Mouse (Mus musculus) midbrain, embryonic 14.5 days (tissue): ENCODE data around the gene Ptrh2. TPM values are rescaled to one million over a fixed set of nuclear protein-coding genes. Genes with fewer than 3 reads are reported as not detected.

Experiments
- ATAC-seq: fragments of 200-750 bp; cut with Nextera tagmentation; 2 replicates; pipeline ENCODE4 v1.8.0; 2017; ENCODE audit warnings: moderate number of reproducible peaks, moderate library complexity; ENCODE audit not compliant: low FRiP score, low TSS enrichment
- DNase-seq: peaks from one replicate; pipeline ENCODE4 v3.0.0-alpha.2; 2015
- H3K27ac ChIP-seq: fragments of 300-500 bp; sonication (generic); replicated peaks from 2 replicates; pipeline ENCODE4 v1.5.1; 2014; ENCODE audit warnings: mild to moderate bottlenecking, low read depth, low read length, moderate library complexity
- H3K27me3 ChIP-seq: fragments of 300-500 bp; sonication (generic); 2 replicates; pipeline ENCODE4 v1.6.1; 2014; ENCODE audit warnings: low read length, control low read depth, mixed read lengths; ENCODE audit not compliant: control insufficient read depth, insufficient read depth
- H3K36me3 ChIP-seq: fragments of 300-500 bp; sonication (generic); 2 replicates; pipeline ENCODE4 v1.6.1; 2014; ENCODE audit warnings: low read length, control low read depth; ENCODE audit not compliant: control insufficient read depth, insufficient read depth
- H3K4me1 ChIP-seq: fragments of 300-500 bp; sonication (generic); 2 replicates; pipeline ENCODE4 v1.6.1; 2014; ENCODE audit warnings: mild to moderate bottlenecking, antibody characterized with exemption, low read length, control low read depth; ENCODE audit not compliant: control insufficient read depth, insufficient read depth
- H3K4me2 ChIP-seq: fragments of 300-500 bp; sonication (generic); 2 replicates; pipeline ENCODE4 v1.6.1; 2014; ENCODE audit warnings: mild to moderate bottlenecking, low read length, moderate library complexity
- H3K4me3 ChIP-seq: fragments of 300-500 bp; sonication (generic); replicated peaks from 2 replicates; pipeline ENCODE4 v1.5.1; 2014; ENCODE audit warnings: low read depth, low read length
- H3K9ac ChIP-seq: fragments of 300-500 bp; sonication (generic); replicated peaks from 2 replicates; pipeline ENCODE4 v1.6.1; 2014; ENCODE audit warnings: mild to moderate bottlenecking, low read length, moderate library complexity
- H3K9me3 ChIP-seq: fragments of 300-500 bp; sonication (generic); 2 replicates; pipeline ENCODE4 v1.6.1; 2016; ENCODE audit warnings: low read length, control low read depth, mixed read lengths; ENCODE audit not compliant: control insufficient read depth
- whole genome bisulfite sequencing: fragments of 180-500 bp; shearing (Covaris S2); extraction: QIAGEN DNeasy Blood & Tissue Kit; methylation state at CpG from one replicate; pipeline ENCODE4 v1.1.7; 2014; 5-methylcytosine and 5-hydroxymethylcytosine counted together
- polyA plus RNA-seq: library from polyadenylated mRNA; unstranded; fragments of >200 nt; fragmentation: Nextera tagmentation; extraction: Ambion mirVana; gene quantifications from 2 replicates; pipeline ENCODE4 v1.2.1, GENCODE M21; 2014

Ptrh2 gene
- polyA plus RNA-seq, 1 experiment from 2014 or later = 34.9 TPM

DNA sequence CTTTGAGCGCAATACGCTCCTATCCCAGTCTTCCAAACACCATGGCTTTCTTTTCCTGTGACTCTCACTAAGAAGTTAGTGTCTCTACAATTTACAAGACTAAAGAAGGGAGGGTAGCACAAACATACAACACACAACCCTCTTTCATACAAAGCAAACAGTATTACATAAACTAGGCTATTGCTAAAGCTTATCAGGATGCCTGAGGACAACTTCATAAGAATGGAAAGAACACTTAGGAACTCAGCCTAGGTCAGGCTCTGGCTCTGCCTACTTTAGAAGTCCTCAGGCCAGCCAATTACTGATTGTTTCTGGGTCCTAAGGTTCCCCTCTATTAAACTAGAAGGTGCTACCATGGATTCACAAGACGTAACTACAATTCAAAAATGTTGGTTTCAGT is 3.1 kb upstream of the Ptrh2 start:
- DNase-seq = no peak
- H3K27me3 ChIP-seq = no peaks in the 10 kb centered on the region
- no peak overlapping the region for H3K9ac ChIP-seq
- H3K36me3 ChIP-seq = no peaks in the 10 kb centered on the region
- no peak overlapping the region for H3K4me2 ChIP-seq
- peaks cover 23% of the 10 kb centered on the region for H3K4me1 ChIP-seq
- H3K9me3 ChIP-seq = no peaks in the 10 kb centered on the region
- H3K27ac ChIP-seq = no peak overlapping the region
- no peak overlapping the region for H3K4me3 ChIP-seq
- 96% methylated on average over 3 of the region's 3 CpGs for WGBS
- no peak for ATAC-seq

DNA sequence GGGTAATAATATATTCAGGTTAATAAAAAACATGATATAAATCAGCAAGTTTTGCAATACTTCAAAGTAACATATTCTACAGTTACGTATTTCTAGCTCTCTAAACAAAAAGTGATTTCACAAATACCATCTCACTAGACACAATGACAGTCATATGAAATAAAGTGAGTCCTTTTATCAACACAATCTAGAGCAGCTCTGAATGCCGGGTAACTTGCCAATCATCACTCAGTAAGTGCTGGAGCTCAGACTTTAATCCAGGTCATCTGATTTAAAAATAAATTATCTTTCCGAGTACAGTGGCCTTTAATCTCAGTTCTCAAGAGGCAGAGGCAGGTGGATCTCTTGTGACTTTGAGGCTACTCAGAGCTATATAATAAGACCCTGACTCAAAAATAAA is 2.4 kb upstream of the Ptrh2 start:
- DNase-seq (no peak), ATAC-seq (no peak)
- H3K27me3 ChIP-seq = no peaks in the 10 kb centered on the region
- 85% methylated on average over 3 of the region's 3 CpGs for WGBS
- no peak overlapping the region for H3K4me2 ChIP-seq
- H3K4me3 ChIP-seq = no peak overlapping the region
- H3K36me3 ChIP-seq = no peaks in the 10 kb centered on the region
- H3K9me3 ChIP-seq = no peaks in the 10 kb centered on the region
- no peak overlapping the region for H3K27ac ChIP-seq
- H3K4me1 ChIP-seq = peaks cover 27% of the 10 kb centered on the region
- no peak overlapping the region for H3K9ac ChIP-seq

DNA sequence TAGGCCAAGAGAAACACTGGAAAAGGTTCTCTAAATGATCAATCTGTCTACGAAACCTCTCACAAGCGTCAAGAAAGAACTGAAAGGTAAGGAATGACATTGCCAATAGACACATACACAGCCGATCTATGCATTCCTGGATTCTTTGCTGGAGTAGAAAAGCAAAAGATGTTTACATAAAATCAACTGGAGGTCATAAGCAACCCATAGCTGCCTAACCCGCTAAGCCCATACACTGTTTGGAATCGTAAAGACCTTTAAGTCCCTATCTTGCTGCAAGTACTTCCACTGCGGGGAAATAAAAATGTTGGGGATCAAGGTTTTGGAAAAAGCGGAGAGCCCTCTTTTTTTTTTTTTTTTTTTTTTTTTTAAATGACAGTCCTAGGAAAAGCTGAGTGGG is 924 bp upstream of the Ptrh2 start:
- no peak for ATAC-seq
- Histone ChIP-seq H3K9ac (peak overlapping the region; percentile 82), H3K4me3 (peak overlapping the region; percentile 90), H3K36me3 (no peaks in the 10 kb centered on the region; the same call in 1 of the 2 replicates), H3K4me2 (peak overlapping the region; percentile 65), H3K27me3 (no peaks in the 10 kb centered on the region), H3K9me3 (no peaks in the 10 kb centered on the region), H3K4me1 (peaks cover 28% of the 10 kb centered on the region), H3K27ac (no peak overlapping the region)
- no peak for DNase-seq
- WGBS = 40% methylated on average over 7 of the region's 7 CpGs

DNA sequence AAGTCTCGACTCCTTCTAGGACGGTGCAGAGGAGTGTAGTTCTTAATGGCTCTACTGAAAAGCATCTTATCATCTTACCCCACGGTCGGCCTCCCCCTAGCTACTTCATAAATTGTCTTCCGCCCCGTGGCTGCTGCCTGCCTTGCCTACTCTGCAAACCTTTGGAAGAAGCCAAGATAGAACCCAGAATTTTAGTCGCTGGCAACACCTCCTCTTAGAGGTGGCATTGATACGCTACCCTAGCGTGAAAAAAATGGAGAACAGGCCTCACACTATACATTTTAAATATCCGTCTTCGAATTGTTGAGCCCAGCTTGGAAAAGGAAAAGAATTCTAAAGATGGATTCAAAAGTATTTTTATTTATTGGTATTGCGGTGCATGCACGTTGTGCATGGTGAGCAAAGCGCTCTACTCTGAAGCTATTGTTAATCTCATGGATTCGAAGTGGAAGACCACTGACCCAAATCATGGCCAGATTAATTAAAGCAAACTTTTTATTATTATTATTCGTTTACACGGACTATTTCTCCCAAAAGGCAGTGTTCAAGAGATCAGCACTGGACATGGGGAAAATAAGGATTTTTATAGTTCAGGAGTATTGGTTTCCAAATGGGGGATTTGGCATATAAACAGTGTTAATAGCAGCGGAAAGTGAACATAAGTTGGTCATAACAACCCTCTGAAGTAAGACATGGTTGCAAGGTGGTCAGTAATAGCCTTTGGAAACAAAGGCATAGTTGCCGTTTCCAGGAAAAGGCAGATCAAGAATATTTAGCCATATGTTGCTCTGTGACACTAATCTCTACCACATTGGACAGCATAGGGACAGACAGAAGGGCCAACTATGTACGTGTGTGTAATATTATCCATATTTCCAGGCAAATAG is 584 bp downstream of the Ptrh2 start:
- Histone ChIP-seq H3K27me3 (no peaks in the 10 kb centered on the region), H3K27ac (peak overlapping the region; percentile 87), H3K4me2 (peak overlapping the region; percentile 65), H3K9ac (peak overlapping the region; percentile 82), H3K9me3 (no peaks in the 10 kb centered on the region), H3K4me3 (peak overlapping the region; percentile 90), H3K4me1 (peaks cover 28% of the 10 kb centered on the region), H3K36me3 (peaks cover 7% of the 10 kb centered on the region)
- 8% methylated on average over 20 of the region's 20 CpGs for WGBS
- ATAC-seq = no peak
- no peak for DNase-seq

GRCm38 (mm10) chr11:86685366-86685765 is 1.6 kb downstream of the Ptrh2 start:
- ATAC-seq = no peak
- no peak overlapping the region for H3K9ac ChIP-seq
- H3K9me3 ChIP-seq = no peaks in the 10 kb centered on the region

DNA sequence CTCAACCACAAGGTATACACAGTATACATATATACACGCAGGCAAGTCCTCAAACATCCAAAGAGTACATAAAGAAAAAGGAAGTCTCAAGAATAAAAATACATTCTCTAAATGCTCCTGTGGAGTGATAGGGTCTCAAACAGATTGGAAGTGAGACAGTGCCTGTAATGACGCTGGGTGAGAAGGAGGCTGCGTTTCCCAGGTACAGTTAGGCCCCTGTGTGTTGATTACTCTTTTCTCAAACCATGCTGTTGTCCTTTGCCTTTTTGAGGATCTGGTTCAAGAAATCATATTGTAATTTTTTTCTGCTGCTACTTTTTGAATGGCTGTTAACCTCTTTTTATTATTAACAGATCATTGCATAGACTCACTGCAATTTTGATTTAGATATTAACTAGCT is 6.6 kb downstream of the Ptrh2 start:
- Histone ChIP-seq H3K27ac (no peak overlapping the region), H3K4me1 (peaks cover 8% of the 10 kb centered on the region), H3K9ac (no peak overlapping the region), H3K27me3 (no peaks in the 10 kb centered on the region), H3K9me3 (no peaks in the 10 kb centered on the region), H3K36me3 (peaks cover 64% of the 10 kb centered on the region), H3K4me2 (no peak overlapping the region), H3K4me3 (no peak overlapping the region)
- 94% methylated on average over 3 of the region's 3 CpGs for WGBS
- ATAC-seq (no peak), DNase-seq (no peak)

More at GRCm38 (mm10) chr11:86685366-86685765, 1.6 kb downstream of the Ptrh2 start:
- Histone ChIP-seq H3K4me1 (peaks cover 28% of the 10 kb centered on the region), H3K27ac (no peak overlapping the region), H3K4me2 (peak overlapping the region; percentile 65), H3K4me3 (no peak overlapping the region), H3K27me3 (no peaks in the 10 kb centered on the region), H3K36me3 (peaks cover 17% of the 10 kb centered on the region)
- no peak for DNase-seq
- WGBS = 92% methylated on average over 1 of the region's 1 CpGs

DNA sequence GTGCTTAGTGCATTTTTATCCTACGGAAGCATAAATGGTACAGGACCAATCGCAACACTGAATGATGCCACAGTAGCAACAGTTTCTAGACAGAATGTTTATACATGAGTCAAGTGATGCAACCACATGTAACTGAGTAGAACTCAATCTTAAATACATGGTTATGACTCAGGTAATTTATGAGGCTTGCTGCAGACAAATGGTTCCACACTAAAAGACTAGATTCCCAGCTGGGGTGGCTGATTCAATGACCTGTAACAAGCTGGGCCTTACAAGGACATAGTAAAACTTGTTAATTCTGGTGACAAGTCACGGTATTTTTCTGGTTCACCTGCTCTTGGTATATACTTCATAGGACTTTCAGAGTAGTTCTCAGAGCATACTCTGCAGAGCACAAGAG is 7.7 kb downstream of the Ptrh2 start:
- no peak for DNase-seq
- Histone ChIP-seq H3K27me3 (no peaks in the 10 kb centered on the region), H3K9me3 (no peaks in the 10 kb centered on the region), H3K4me1 (no peaks in the 10 kb centered on the region), H3K4me3 (no peak overlapping the region), H3K27ac (no peak overlapping the region), H3K9ac (no peak overlapping the region), H3K4me2 (no peak overlapping the region), H3K36me3 (peaks cover 75% of the 10 kb centered on the region)
- WGBS = 96% methylated on average over 3 of the region's 3 CpGs
- ATAC-seq = no peak

- no peaks in the 10 kb centered on the region for H3K27me3 ChIP-seq
- no peak overlapping the region for H3K9ac ChIP-seq
- 95% methylated on average over 2 of the region's 2 CpGs for WGBS
- no peak overlapping the region for H3K27ac ChIP-seq
- H3K4me3 ChIP-seq = no peak overlapping the region
- DNase-seq (no peak), ATAC-seq (no peak)
- H3K4me2 ChIP-seq = no peak overlapping the region
- no peaks in the 10 kb centered on the region for H3K4me1 ChIP-seq
- H3K36me3 ChIP-seq = peaks cover 80% of the 10 kb centered on the region
- no peaks in the 10 kb centered on the region for H3K9me3 ChIP-seq
Observed at GRCm38 (mm10) chr11:86691956-86692355, 8.2 kb downstream of the Ptrh2 start.

- Histone ChIP-seq H3K36me3 (peaks cover 86% of the 10 kb centered on the region), H3K4me1 (no peaks in the 10 kb centered on the region), H3K9ac (no peak overlapping the region), H3K27me3 (no peaks in the 10 kb centered on the region), H3K9me3 (no peaks in the 10 kb centered on the region), H3K4me3 (no peak overlapping the region), H3K4me2 (no peak overlapping the region), H3K27ac (no peak overlapping the region)
- 93% methylated on average over 2 of the region's 2 CpGs for WGBS
- no peak for ATAC-seq
- DNase-seq = no peak
Observed at GRCm38 (mm10) chr11:86692546-86692945, 8.8 kb downstream of the Ptrh2 start.
